18 mouse cellular contexts compared by ENCODE assay signal in the genomic region with DNA sequence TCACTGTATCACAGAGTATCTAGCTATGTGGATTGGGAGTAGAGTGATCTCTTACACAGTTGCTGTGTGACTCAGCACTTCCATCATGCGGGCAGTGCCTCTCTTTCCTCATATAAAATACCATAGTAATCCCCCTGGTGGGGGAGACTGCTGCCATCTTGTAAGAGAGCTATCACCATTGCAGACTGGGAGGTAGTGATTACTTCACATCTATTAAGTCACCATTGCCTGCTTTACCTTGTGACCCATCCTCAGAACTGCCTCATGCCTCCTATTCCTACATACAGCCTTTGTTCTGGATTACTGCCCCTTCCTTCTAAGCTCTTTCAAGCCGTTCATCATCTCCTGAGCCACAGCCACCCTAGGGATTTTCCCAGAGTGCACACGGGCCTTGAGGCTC.
"Had no signal": no experiment of that assay in that cellular context is flagged by ENCODE, and none has a peak within 500 bp of the region (broad histone marks: within the 10 kb centered on the region; RNA-seq: fewer than 3 reads in every experiment).

No protein-coding gene starts in this region.

- H3K27ac ChIP-seq: kidney, embryonic 15.5 days; limb, embryonic 12.5 days; limb, embryonic 15.5 days; liver, embryonic 12.5 days; midbrain, embryonic 12.5 days; stomach, embryonic 15.5 days had no signal

- ATAC-seq: liver, embryonic 12.5 days; midbrain, embryonic 16.5 days had no signal

- H3K4me1 ChIP-seq: midbrain, embryonic 12.5 days; stomach, embryonic 15.5 days had no signal

- DNase-seq: kidney, adult 8-10 months; kidney, postnatal 10 days; kidney, postnatal 36 days; left cerebral cortex, postnatal 4 days; lung, adult 2 months; lung, postnatal 14 days; lung, postnatal 4 days; retina, postnatal 1 day; right cerebral cortex, postnatal 25 days; spleen, adult 18-20 months; thymus, postnatal 25 days had no signal

- H3K36me3 ChIP-seq: midbrain, embryonic 12.5 days had no signal

- H3K4me3 ChIP-seq: kidney, embryonic 15.5 days; limb, embryonic 12.5 days; limb, embryonic 15.5 days; liver, embryonic 12.5 days; midbrain, embryonic 12.5 days; stomach, embryonic 15.5 days had no signal

- H3K27me3 ChIP-seq: kidney, embryonic 15.5 days; limb, embryonic 12.5 days; limb, embryonic 15.5 days; liver, embryonic 12.5 days; midbrain, embryonic 12.5 days; stomach, embryonic 15.5 days had no signal

- H3K4me2 ChIP-seq: kidney, embryonic 15.5 days; limb, embryonic 12.5 days; limb, embryonic 15.5 days; liver, embryonic 12.5 days; midbrain, embryonic 12.5 days; stomach, embryonic 15.5 days had no signal

- H3K9ac ChIP-seq: kidney, embryonic 15.5 days; limb, embryonic 12.5 days; limb, embryonic 15.5 days; liver, embryonic 12.5 days; midbrain, embryonic 12.5 days; stomach, embryonic 15.5 days had no signal

- H3K9me3 ChIP-seq: kidney, embryonic 15.5 days; limb, embryonic 12.5 days; limb, embryonic 15.5 days; liver, embryonic 12.5 days; midbrain, embryonic 12.5 days; stomach, embryonic 15.5 days had no signal
